Mouse (Mus musculus) MEL (cell line): Measurements from ENCODE around the gene Gm17359. TPM values are rescaled to one million over a fixed set of nuclear protein-coding genes. Genes with fewer than 3 reads are reported as not detected.

Experiments
- DNase-seq: peaks from one replicate; pipeline ENCODE4 v3.0.0; 2011; ENCODE audit warnings: low read depth, low spot score
- H3K27ac ChIP-seq: 2 replicates; pipeline ENCODE4 v1.5.1; 2012; ENCODE audit warnings: low read depth, mild to moderate bottlenecking, control low read depth, low read length, moderate library complexity; ENCODE audit not compliant: control insufficient read depth
- H3K27me3 ChIP-seq, 2 experiments: fragments of 150-350 bp in 1 of 2; sonication (generic) in 1 of 2; 2 replicates each; pipeline ENCODE4 v1.6.1; 2012; ENCODE audit warnings: low read length in 2 of 2, mild to moderate bottlenecking in 2 of 2, improper control_type of control experiment in 1 of 2, moderate library complexity in 1 of 2; ENCODE audit not compliant: insufficient read depth in 2 of 2, control insufficient read depth in 1 of 2
- H3K36me3 ChIP-seq, 2 experiments: 2 replicates each; pipeline ENCODE4 v1.6.1; 2012 to 2014; ENCODE audit warnings: low read length in 2 of 2, improper control_type of control experiment in 1 of 2, inconsistent platforms in 1 of 2, mild to moderate bottlenecking in 1 of 2; ENCODE audit not compliant: insufficient read depth in 2 of 2, control insufficient read depth in 1 of 2
- H3K4me1 ChIP-seq, 2 experiments: fragments of 150-350 bp in 1 of 2; sonication (generic) in 1 of 2; 2 replicates each; pipeline ENCODE4 v1.6.1; 2012; ENCODE audit warnings: low read length in 2 of 2, improper control_type of control experiment in 1 of 2, mild to moderate bottlenecking in 1 of 2; ENCODE audit not compliant: insufficient read depth in 2 of 2, control insufficient read depth in 1 of 2
- H3K4me3 ChIP-seq, 2 experiments: fragments of 150-350 bp in 1 of 2; sonication (generic) in 1 of 2; 2 replicates each; pipeline ENCODE4 v1.5.1; 2012; ENCODE audit warnings: low read depth in 2 of 2, low read length in 2 of 2, mild to moderate bottlenecking in 2 of 2, moderate library complexity in 2 of 2, control low read depth in 1 of 2, improper control_type of control experiment in 1 of 2; ENCODE audit not compliant: control insufficient read depth in 1 of 2, insufficient read depth in 1 of 2
- H3K79me2 ChIP-seq: 2 replicates; pipeline ENCODE4 v1.6.1; 2012; ENCODE audit warnings: mild to moderate bottlenecking, low read length, moderate library complexity; ENCODE audit not compliant: control insufficient read depth, poor library complexity, insufficient read depth
- H3K9ac ChIP-seq: 2 replicates; pipeline ENCODE4 v1.6.1; 2012; ENCODE audit warnings: low read depth, mild to moderate bottlenecking, control low read depth, low read length, moderate library complexity; ENCODE audit not compliant: control insufficient read depth, poor library complexity, severe bottlenecking
- H3K9me3 ChIP-seq: fragments of 150-350 bp; sonication (generic); replicated peaks from 2 replicates; pipeline ENCODE4 v1.6.1; 2012; ENCODE audit warnings: mild to moderate bottlenecking, low read length, improper control_type of control experiment, moderate library complexity; ENCODE audit not compliant: insufficient read depth
- CHD2 ChIP-seq: IDR thresholded peaks from 2 replicates; pipeline ENCODE4 v1.6.1; 2011; ENCODE audit warnings: low read length, improper control_type of control experiment
- ELF1 ChIP-seq: IDR thresholded peaks from 2 replicates; pipeline ENCODE4 v1.6.1; 2014; ENCODE audit warnings: low read depth, mild to moderate bottlenecking, inconsistent platforms, low read length, improper control_type of control experiment, moderate library complexity
- EP300 ChIP-seq, 2 experiments: IDR thresholded peaks; 2 replicates each; pipeline ENCODE4 v1.6.1; 2011; ENCODE audit warnings: improper control_type of control experiment in 2 of 2, low read length in 2 of 2, low read depth in 1 of 2, mild to moderate bottlenecking in 1 of 2
- GABPA ChIP-seq: IDR thresholded peaks from 2 replicates; pipeline ENCODE4 v1.6.1; 2012; ENCODE audit warnings: low read depth, mild to moderate bottlenecking, inconsistent platforms, low read length, improper control_type of control experiment, moderate library complexity
- JUND ChIP-seq: IDR thresholded peaks from 2 replicates; pipeline ENCODE4 v1.6.1; 2011; ENCODE audit warnings: low read depth, mild to moderate bottlenecking, improper control_type of control experiment, low read length
- KAT2A ChIP-seq: conservative IDR thresholded peaks from 2 replicates; pipeline ENCODE4 v1.6.1; 2012; ENCODE audit warnings: low read depth, low read length, improper control_type of control experiment, inconsistent platforms
- MAX ChIP-seq: IDR thresholded peaks from 2 replicates; pipeline ENCODE4 v1.6.1; 2011; ENCODE audit warnings: low read length, improper control_type of control experiment
- MYB ChIP-seq: IDR thresholded peaks from 2 replicates; pipeline ENCODE4 v1.6.1; 2011; ENCODE audit warnings: mild to moderate bottlenecking, low read depth, low read length, improper control_type of control experiment
- MYC ChIP-seq: IDR thresholded peaks from 2 replicates; pipeline ENCODE4 v1.6.1; 2011; ENCODE audit warnings: low read depth, mild to moderate bottlenecking, low read length, improper control_type of control experiment, moderate library complexity
- NELFE ChIP-seq: IDR thresholded peaks from 2 replicates; pipeline ENCODE4 v1.6.1; 2011; ENCODE audit warnings: low read depth, low read length, improper control_type of control experiment
- POLR2A ChIP-seq, 2 experiments: IDR thresholded peaks; 2 replicates each; pipeline ENCODE4 v1.6.1; 2011 to 2012; ENCODE audit warnings: low read length in 2 of 2, mild to moderate bottlenecking in 2 of 2, control low read depth in 1 of 2, improper control_type of control experiment in 1 of 2, low read depth in 1 of 2, moderate library complexity in 1 of 2; ENCODE audit not compliant: control insufficient read depth in 1 of 2, insufficient read depth in 1 of 2, poor library complexity in 1 of 2
- POLR2AphosphoS2 ChIP-seq: IDR thresholded peaks from 2 replicates; pipeline ENCODE4 v1.6.1; 2011; ENCODE audit warnings: low read length, improper control_type of control experiment
- POLR2AphosphoS5 ChIP-seq: IDR thresholded peaks from 2 replicates; pipeline ENCODE4 v1.6.1; 2012; ENCODE audit warnings: low read depth, borderline replicate concordance, mild to moderate bottlenecking, inconsistent platforms, low read length, moderate library complexity, mixed read lengths
- RCOR1 ChIP-seq: IDR thresholded peaks from 2 replicates; pipeline ENCODE4 v1.6.1; 2012; ENCODE audit warnings: low read depth, mild to moderate bottlenecking, inconsistent platforms, low read length, improper control_type of control experiment
- TBP ChIP-seq: IDR thresholded peaks from 2 replicates; pipeline ENCODE4 v1.8.0; 2011; ENCODE audit warnings: low read depth, low read length, improper control_type of control experiment
- TCF12 ChIP-seq: IDR thresholded peaks from 2 replicates; pipeline ENCODE4 v1.6.1; 2014; ENCODE audit warnings: low read depth, mild to moderate bottlenecking, inconsistent platforms, low read length, improper control_type of control experiment, moderate library complexity
- USF1 ChIP-seq: IDR thresholded peaks from 2 replicates; pipeline ENCODE4 v1.6.1; 2014; ENCODE audit warnings: low read depth, mild to moderate bottlenecking, inconsistent platforms, low read length, improper control_type of control experiment, moderate library complexity
- USF2 ChIP-seq, 2 experiments: IDR thresholded peaks; 2 replicates each; pipeline ENCODE4 v1.6.1; 2011 to 2012; ENCODE audit warnings: improper control_type of control experiment in 2 of 2, low read length in 2 of 2, borderline replicate concordance in 1 of 2, inconsistent platforms in 1 of 2, low read depth in 1 of 2, mild to moderate bottlenecking in 1 of 2; ENCODE audit not compliant: insufficient read depth in 1 of 2
- ZMIZ1 ChIP-seq: IDR thresholded peaks from 2 replicates; pipeline ENCODE4 v1.6.1; 2012; ENCODE audit warnings: low read depth, mild to moderate bottlenecking, inconsistent platforms, low read length, improper control_type of control experiment, moderate library complexity
- ZNF384 ChIP-seq: IDR thresholded peaks from 2 replicates; pipeline ENCODE4 v1.6.1; 2012; ENCODE audit warnings: low read depth, mild to moderate bottlenecking, inconsistent platforms, low read length, improper control_type of control experiment
- polyA plus RNA-seq, 2 experiments: library from polyadenylated mRNA; stranded (reverse) in 1 of 2; unstranded in 1 of 2; fragments of >175 nt in 1 of 2; fragments of >200 nt in 1 of 2; gene quantifications; 2 replicates each; pipeline versions ENCODE4 v1.2.1 to v1.2.4; 2012; ENCODE audit warnings: low replicate concordance in 2 of 2, low read depth in 1 of 2; ENCODE audit not compliant: insufficient read length in 2 of 2, insufficient read depth in 1 of 2, missing spikeins in 1 of 2
- total RNA-seq: library from RNA; depleted of rRNA; stranded (reverse); fragments of 300-350 nt; gene quantifications from 2 replicates; pipeline ENCODE4 v1.2.3, GENCODE M21; 2012

The Gm17359 gene
- total and polyA plus RNA-seq, 3 experiments = 0.15 TPM; not detected in 2

DNA sequence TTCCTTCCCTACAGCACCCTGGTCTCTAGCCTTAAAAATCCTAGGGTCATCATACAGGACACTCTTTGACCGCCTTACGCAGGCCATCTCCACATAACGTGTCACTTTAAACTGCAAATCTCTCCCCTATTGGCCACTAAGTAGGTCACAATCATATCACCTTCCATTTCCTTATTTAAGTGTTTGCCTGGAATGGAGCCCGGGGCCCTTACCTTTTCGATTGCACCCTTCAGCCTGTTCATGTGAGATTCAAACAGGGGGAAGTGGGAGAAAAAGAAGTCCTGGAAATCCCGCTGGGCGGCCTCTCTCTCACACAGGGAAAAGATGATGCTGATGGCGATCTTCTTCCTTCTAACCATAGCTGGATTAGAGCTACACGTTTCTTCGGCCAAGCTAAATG is 156.6 kb downstream of the Gm17359 start:
- no peak for DNase-seq
- Histone ChIP-seq H3K79me2 (no peaks in the 10 kb centered on the region), H3K4me3 (no peak overlapping the region), H3K9ac (no peak overlapping the region), H3K36me3 (peaks cover 0 to 1% of the 10 kb centered on the region in 2 experiments; a peak in 2 of 4 replicates), H3K27ac (no peak overlapping the region), H3K4me1 (no peaks in the 10 kb centered on the region; a peak in 2 of 4 replicates), H3K9me3 (no peaks in the 10 kb centered on the region), H3K27me3 (no peaks in the 10 kb centered on the region)
- TF ChIP-seq MYC (no peak), GABPA (no peak), POLR2A (IDR thresholded peaks at IDR 0.05; ENCODE audit: control insufficient read depth in 1 of 2, insufficient read depth in 1 of 2, low read depth in 1 of 2, low read length in 2 of 2, poor library complexity in 1 of 2) (no peak)

DNA sequence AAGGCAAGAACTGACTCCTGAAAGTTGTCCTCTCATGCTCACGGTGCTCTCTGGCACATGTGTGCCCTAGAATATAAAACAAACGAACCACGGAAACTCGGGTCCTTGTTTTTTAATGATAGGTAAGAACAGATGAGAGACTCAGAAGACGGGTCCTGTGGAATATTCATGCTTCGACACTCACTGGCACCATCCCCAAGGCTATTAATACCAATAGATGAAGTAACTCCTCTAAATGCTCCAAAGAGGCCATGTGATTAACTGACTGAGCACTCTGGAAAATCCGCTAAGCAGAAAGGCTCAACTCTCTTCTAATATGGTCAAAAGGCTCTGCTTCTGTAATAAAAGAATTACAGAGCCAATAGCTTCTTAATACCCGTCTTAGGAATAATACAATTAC is 157.6 kb downstream of the Gm17359 start:
- Histone ChIP-seq H3K9me3 (no peaks in the 10 kb centered on the region), H3K4me3 (no peak overlapping the region), H3K9ac (no peak overlapping the region), H3K36me3 (peaks cover 0 to 1% of the 10 kb centered on the region in 2 experiments; a peak in 2 of 4 replicates), H3K79me2 (no peaks in the 10 kb centered on the region), H3K27ac (no peak overlapping the region), H3K4me1 (no peaks in the 10 kb centered on the region; a peak in 1 of 4 replicates), H3K27me3 (no peaks in the 10 kb centered on the region)
- TF ChIP-seq JUND (no peak), USF2 (IDR thresholded peaks at IDR 0.05; ENCODE audit: borderline replicate concordance in 1 of 2, insufficient read depth in 1 of 2, low read depth in 1 of 2, low read length in 2 of 2) (no peak), POLR2AphosphoS2 (no peak), MYB (no peak), USF1 (no peak), RCOR1 (no peak), EP300 (IDR thresholded peaks at IDR 0.05; ENCODE audit: low read depth in 1 of 2, low read length in 2 of 2) (no peak), NELFE (no peak), KAT2A (no peak), ZNF384 (no peak), TCF12 (no peak), POLR2AphosphoS5 (no peak), ELF1 (no peak), TBP (no peak), MAX (no peak), ZMIZ1 (no peak), CHD2 (no peak)
- no peak for DNase-seq
